Mouse (Mus musculus) inflammation-experienced regulatory T-cells, adult 6 months (primary cell): ENCODE data around the gene Cldnd2. TPM values are rescaled to one million over a fixed set of nuclear protein-coding genes. Genes with fewer than 3 reads are reported as not detected.
A peak's percentile ranks its signal among the peaks of the same experiment; 100 is the strongest.
"Not testable (repeated sequence)": the region's sequence is repeated elsewhere in the genome, so short reads cannot be mapped to it uniquely, and the experiment has no call there.

ENCODE experiments used
- ATAC-seq: one replicate; pipeline ENCODE4 v1.8.0; 2017
- polyA plus RNA-seq, 3 experiments: library from polyadenylated mRNA; unstranded; fragments of 100-300 nt; shearing (Covaris generic); gene quantifications; one replicate each; pipeline ENCODE4 v1.2.1; 2017

The Cldnd2 gene
- polyA plus RNA-seq, result under 1 TPM in 1 of 3 experiments, not detected in 2; 0.80 TPM

DNA sequence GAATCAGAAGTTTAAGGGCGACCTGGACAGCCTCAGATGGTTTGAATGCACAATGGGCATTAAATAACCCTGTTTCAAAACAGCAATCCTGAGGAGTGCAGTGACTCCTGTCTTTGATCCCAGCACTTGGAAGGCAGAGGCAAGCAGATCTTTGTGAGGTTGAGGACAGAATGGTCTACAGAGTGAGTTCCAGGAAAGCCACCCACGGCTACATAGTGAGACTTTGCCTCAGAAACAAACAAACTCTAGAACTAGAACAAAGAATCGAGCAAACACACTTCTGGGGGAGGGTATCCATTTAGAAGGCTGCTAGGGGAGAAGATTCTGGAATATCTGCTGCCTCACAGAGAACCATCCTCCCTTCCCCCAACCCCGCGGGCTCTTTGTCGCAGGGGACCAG lies at the start of gene Cldnd2:
TSS of gene Cldnd2 (plus strand) at position 301 of the 400 bp plus-strand sequence.
- ATAC-seq, result no peak

DNA sequence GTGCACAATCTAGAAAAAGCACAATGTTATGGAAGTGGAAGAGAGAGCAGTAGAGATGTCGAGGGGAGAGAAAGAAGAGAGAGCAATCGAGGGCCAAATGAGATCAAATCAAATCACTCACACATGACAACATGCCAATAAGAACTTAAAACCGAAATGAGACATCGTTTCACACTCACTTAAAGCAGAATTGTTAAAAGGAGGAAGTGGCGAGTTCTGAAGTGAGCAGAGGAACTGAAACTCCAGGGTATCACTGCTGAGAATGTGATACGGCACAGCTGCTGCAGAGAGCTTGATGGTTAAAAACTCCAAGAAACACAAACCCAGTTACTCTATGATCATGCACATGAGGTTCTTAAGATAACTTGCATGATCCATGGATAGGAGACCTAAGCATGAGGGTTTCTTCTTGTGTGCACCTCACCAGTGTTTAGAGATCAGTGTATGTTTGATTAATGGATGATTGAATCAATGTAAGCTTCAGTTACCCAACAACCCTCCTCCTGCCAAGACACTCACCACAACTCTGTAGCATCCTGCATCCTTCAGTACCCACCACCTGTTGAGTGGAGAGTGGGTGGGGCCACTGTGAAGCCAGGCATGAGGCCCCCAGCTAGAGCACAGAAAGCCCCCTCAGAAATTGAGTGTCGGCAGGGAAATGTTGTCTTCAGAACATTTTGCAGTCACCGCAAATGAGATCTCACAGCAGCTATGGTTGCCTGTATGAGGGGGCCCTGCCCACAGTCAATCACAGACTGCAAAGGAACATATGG lies 48.0 kb upstream of the Cldnd2 start:
- ATAC-seq, result no peak

DNA sequence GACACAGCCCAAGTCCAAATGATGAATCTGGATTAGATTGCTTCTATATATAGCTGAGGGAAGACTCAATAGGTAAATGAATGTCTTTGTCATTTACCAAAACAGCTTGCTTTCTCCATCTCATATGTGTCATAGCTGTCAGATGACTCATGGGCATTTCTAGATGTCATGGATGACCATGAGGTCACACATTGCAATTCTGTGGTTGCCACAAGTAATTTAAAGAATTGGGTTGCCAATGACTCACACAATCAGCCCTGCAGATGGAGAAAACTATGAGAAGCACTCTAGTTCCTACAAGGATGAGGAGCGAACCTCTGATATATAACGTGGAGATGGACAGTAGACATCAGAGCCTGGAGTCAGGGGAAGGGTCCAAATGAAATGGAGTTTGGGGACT lies 41.1 kb upstream of the Cldnd2 start:
- no peak for ATAC-seq

GRCm38 (mm10) chr7:43402718-43403117 lies 37.9 kb upstream of the Cldnd2 start:
- ATAC-seq, result no peak

- ATAC-seq, result no peak
These were observed 33.0 kb upstream of the Cldnd2 start for GRCm38 (mm10) chr7:43407573-43407972.

DNA sequence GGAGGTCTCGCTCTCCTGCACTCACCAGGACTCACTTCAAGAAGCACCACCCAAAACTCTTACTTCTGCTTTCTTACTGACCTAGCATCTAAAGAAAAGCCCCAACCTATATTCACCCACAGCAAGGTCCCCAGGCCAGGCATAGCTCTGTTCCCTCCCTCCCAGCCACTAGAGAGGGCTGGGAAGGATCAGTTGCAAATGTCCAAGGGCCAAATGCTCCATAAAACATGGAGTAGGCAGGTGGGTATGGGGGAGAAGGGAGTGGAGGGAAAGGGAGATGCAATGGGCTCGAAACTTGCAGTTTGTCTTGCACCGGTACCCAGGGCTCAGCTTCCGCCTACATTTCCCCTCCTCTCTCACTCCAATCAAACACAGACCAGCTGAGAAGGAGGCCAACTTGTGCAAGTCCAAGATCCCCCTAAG lies 32.4 kb upstream of the Cldnd2 start, which contains the start of gene Siglecg:
TSS of gene Siglecg (plus strand) at position 74 of the 423 bp plus-strand sequence.
- ATAC-seq, result no peak

- no peak for ATAC-seq
These were observed 31.5 kb upstream of the Cldnd2 start for GRCm38 (mm10) chr7:43409084-43409483.

DNA sequence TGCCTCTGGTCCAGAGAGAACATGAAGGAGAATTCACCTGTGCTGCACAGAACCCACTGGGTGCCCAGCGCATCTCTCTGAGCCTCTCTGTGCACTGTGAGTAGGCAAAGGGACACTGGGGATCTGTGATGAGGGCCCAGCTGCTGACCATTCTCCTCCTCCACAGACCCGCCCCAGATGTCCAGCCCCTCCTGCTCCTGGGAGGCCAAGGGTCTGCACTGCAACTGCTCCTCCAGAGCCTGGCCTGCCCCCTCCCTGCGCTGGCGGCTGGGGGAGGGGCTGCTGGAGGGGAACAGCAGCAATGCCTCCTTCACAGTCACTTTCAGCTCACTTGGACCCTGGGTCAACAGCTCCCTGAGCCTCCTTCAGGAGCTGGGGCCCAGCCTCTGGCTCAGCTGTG lies 28.9 kb upstream of the Cldnd2 start:
- not testable (repeated sequence) for ATAC-seq

DNA sequence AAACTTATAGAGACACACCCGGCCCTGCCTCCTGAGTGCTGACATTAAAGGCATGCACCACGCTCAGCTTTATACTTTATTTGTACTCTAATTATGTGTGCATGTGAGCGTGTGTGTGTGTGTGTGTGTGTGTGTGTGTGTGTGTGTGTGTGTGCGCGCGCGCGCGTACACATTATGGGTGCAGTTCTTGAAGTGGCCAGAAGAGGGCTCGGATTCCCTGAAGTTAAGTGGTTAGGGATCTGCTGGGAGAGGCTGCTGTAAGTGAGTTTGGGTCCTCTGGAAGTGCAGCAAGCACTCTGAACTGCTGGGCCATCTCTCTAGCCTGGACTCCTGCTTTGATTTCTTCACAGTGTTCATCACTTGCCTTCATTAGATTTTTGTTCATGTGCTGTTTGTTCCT lies 23.3 kb upstream of the Cldnd2 start:
- ATAC-seq, result no peak

GRCm38 (mm10) chr7:43422995-43423617 lies 17.5 kb upstream of the Cldnd2 start:
- peak; percentile 93 for ATAC-seq

GRCm38 (mm10) chr7:43423991-43424625 lies 16.5 kb upstream of the Cldnd2 start:
- peak; percentile 54 for ATAC-seq

GRCm38 (mm10) chr7:43427406-43427805 lies 13.2 kb upstream of the Cldnd2 start, which contains the start of gene Lim2:
Gene Lim2 (plus strand): TSS chr7:43427670.
- ATAC-seq, result no peak

DNA sequence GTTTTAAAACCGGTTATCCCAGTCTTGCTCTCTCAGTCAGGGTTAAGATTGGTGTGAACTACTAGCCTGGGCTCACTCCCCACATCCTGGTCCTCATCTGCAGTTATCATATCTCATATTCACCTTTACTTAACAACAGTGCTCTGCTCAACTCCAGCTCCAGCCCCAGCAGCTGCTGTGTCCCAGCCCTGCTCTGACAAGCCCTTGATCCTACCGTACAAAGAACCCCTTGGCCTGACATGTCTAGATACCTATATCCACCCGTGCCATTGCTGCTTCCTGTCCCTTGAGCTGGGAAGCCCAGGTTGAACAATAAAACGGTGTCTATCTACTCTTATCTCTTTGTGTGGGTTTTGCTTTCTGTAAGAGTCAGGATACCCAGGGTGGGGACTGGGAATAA lies 11.1 kb upstream of the Cldnd2 start:
- ATAC-seq, result no peak

GRCm38 (mm10) chr7:43432891-43433290 lies 7.7 kb upstream of the Cldnd2 start:
- ATAC-seq, result no peak

GRCm38 (mm10) chr7:43434676-43435075 lies 5.9 kb upstream of the Cldnd2 start:
- no peak for ATAC-seq

GRCm38 (mm10) chr7:43436341-43437255 lies 4.0 kb upstream of the Cldnd2 start, which contains the start of gene Nkg7:
Gene Nkg7 (plus strand): TSS chr7:43437073.
- ATAC-seq, result no peak

GRCm38 (mm10) chr7:43438611-43439010 lies 2.0 kb upstream of the Cldnd2 start:
- ATAC-seq, result peak; percentile 14

DNA sequence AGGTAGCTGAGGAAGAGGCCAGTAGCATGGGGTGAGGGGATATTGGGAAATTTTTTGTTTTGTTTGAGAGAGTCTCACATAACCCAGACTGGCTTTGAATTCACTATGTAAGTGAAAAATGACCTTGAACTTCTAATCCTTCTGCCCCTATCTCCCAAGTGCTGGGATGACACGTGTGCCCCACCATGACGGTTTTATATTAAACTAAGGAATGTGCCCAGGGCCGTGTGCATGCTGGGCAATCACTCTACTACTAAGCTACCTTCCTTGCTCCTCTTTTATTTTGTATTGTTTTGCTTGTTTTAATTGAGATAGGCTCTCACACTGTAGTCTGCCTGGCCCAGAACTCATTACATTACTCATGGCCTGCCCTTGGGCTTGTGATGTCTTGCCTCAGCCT lies 489 bp downstream of the Cldnd2 start:
- no peak for ATAC-seq

DNA sequence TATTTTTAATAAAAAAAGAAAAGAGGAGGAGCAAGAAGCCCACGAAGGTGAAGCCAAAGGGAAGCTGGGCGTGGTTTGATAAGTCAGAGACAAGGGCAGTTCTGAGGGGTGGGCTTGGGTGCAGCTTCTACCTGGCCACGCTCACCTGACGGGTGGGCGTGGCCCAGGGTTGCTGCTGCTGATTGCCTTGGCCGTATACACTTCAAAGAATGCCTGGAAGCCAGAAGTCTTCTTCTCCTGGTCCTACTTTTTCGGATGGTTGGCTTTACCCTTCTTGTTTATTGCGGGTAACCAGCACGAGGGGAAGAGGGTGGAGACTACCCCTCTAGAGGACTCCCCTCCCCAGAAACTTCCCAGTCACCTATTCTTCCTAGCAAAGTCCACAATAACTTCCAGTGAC lies 2.1 kb downstream of the Cldnd2 start:
- ATAC-seq, result no peak

- ATAC-seq, result peak; percentile 85
These were observed 2.7 kb downstream of the Cldnd2 start for GRCm38 (mm10) chr7:43443126-43443916.

DNA sequence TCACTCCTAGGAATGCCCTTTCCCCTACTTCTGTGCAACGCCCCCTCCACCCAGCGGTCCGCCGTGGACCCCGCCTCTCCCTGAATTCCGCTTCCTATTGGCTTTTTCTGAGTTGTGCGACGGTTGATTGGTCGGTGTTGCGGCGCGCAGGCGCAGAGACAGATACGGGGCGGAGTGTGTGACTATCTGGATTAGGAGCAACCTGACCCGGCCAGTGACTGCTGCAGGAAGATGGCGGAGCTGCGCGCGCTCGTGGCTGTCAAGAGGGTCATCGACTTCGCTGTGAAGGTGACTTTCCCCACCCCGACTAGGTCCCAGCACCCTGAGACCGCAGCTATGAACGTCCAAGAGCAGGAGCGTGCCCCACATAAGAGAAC lies 3.3 kb downstream of the Cldnd2 start, which contains the start of the genes Etfb and Gm45233:
TSS of gene Etfb (plus strand) at position 167 of the 377 bp plus-strand sequence.
TSS of gene Gm45233 (plus strand) at position 212 of the 377 bp plus-strand sequence.
- ATAC-seq, result peak; percentile 95
